16 mouse cellular contexts compared by ENCODE assay signal in genomic region chr10:115354553-115354952, GRCm38 (mm10). TPM values are rescaled to one million over a fixed set of nuclear protein-coding genes. Genes with fewer than 3 reads are reported as not detected.
A peak's percentile ranks its signal among the peaks of the same experiment; 100 is the strongest.
DNase-seq lines count a peak whose midpoint lies in the region; ATAC-seq lines count a peak whose summit lies in the region.
"Had no signal": no experiment of that assay in that cellular context is flagged by ENCODE, and none has a peak within 500 bp of the region (broad histone marks: within the 10 kb centered on the region; RNA-seq: fewer than 3 reads in every experiment).

No protein-coding gene starts in this region.

- H3K9ac ChIP-seq in intestine, embryonic 14.5 days (ENCODE audit: low read length), result no peak overlapping the region
- no peak overlapping the region for H3K9ac ChIP-seq in intestine, embryonic 15.5 days
- H3K9ac ChIP-seq: heart, embryonic 13.5 days; neural tube, embryonic 13.5 days had no signal

- H3K4me1 ChIP-seq in intestine, embryonic 14.5 days (replicated peaks; ENCODE audit: control insufficient read depth, insufficient read depth, low read length), result no peaks in the 10 kb centered on the region
- no peaks in the 10 kb centered on the region for H3K4me1 ChIP-seq in intestine, embryonic 15.5 days (replicated peaks)
- H3K4me1 ChIP-seq: heart, embryonic 13.5 days; neural tube, embryonic 13.5 days had no signal

- no peak overlapping the region for H3K27ac ChIP-seq in intestine, embryonic 14.5 days (ENCODE audit: low read depth)
- H3K27ac ChIP-seq in intestine, embryonic 15.5 days, result no peak overlapping the region
- H3K27ac ChIP-seq: heart, embryonic 13.5 days; hindbrain, postnatal 0 days; neural tube, embryonic 13.5 days had no signal

- ATAC-seq in intestine, embryonic 14.5 days (replicated peaks; ENCODE audit: low FRiP score, low TSS enrichment, low read depth), result no peak
- ATAC-seq in intestine, embryonic 15.5 days, result no peak
- ATAC-seq: hindbrain, postnatal 0 days; lung, postnatal 0 days had no signal

- H3K4me2 ChIP-seq in intestine, embryonic 14.5 days (ENCODE audit: low read length), result no peak overlapping the region
- H3K4me2 ChIP-seq in intestine, embryonic 15.5 days (replicated peaks), result no peak overlapping the region
- H3K4me2 ChIP-seq: heart, embryonic 13.5 days; neural tube, embryonic 13.5 days had no signal

- no peaks in the 10 kb centered on the region for H3K27me3 ChIP-seq in intestine, embryonic 14.5 days (replicated peaks; ENCODE audit: control insufficient read depth, insufficient read depth, low read length)
- H3K27me3 ChIP-seq in intestine, embryonic 15.5 days (replicated peaks), result no peaks in the 10 kb centered on the region
- H3K27me3 ChIP-seq: heart, embryonic 13.5 days; neural tube, embryonic 13.5 days had no signal

- H3K36me3 ChIP-seq in intestine, embryonic 14.5 days (ENCODE audit: control insufficient read depth, insufficient read depth, low read length), result peaks cover 7% of the 10 kb centered on the region; the same call in 1 of the 2 replicates
- no peaks in the 10 kb centered on the region for H3K36me3 ChIP-seq in intestine, embryonic 15.5 days

- peak; percentile 29 for DNase-seq in intestine, embryonic 14.5 days (ENCODE audit: low spot score)
- peak; percentile 27 for DNase-seq in 3134 (ENCODE audit: extremely low read depth, insufficient read length, low spot score)
- peak; percentile 53 for DNase-seq in ES-CJ7 (ENCODE audit: low read depth, low spot score)
- peak; percentile 26 for DNase-seq in adipocyte (ENCODE audit: low spot score)
- no peak for DNase-seq in gastrocnemius, postnatal 25 days
- DNase-seq in kidney, adult 18-20 months, result no peak
- DNase-seq: adrenal gland, adult 8-10 months; cerebellum, adult 11 months; cerebellum, postnatal 10 days; kidney, postnatal 10 days had no signal

- no peak overlapping the region for H3K4me3 ChIP-seq in intestine, embryonic 14.5 days (ENCODE audit: low read depth, low read length)
- H3K4me3 ChIP-seq in intestine, embryonic 15.5 days (replicated peaks), result no peak overlapping the region
- H3K4me3 ChIP-seq: heart, embryonic 13.5 days; neural tube, embryonic 13.5 days had no signal

- H3K9me3 ChIP-seq in intestine, embryonic 14.5 days (ENCODE audit: control insufficient read depth, low read length), result no peaks in the 10 kb centered on the region
- no peaks in the 10 kb centered on the region for H3K9me3 ChIP-seq in intestine, embryonic 15.5 days
- H3K9me3 ChIP-seq: G1E; heart, embryonic 13.5 days; neural tube, embryonic 13.5 days had no signal

- WGBS in intestine, embryonic 14.5 days, result 80% methylated on average over 6 of the region's 6 CpGs
- 89% methylated on average over 6 of the region's 6 CpGs for WGBS in intestine, embryonic 15.5 days

RNA-seq across cellular contexts. Expression of gene Tmem19, which starts 7.7 kb away (rescaled TPM):
- 26.5 and 33.2 TPM in 2 replicates for polyA plus RNA-seq in intestine, embryonic 14.5 days (2014; fragmentation: Nextera tagmentation; extraction: Ambion mirVana)
- polyA plus RNA-seq in intestine, embryonic 15.5 days (2015; fragmentation: Nextera tagmentation; extraction: Ambion mirVana), result 27.1 and 29.4 TPM in 2 replicates
- total RNA-seq in gastrocnemius, postnatal 25 days (2021), result 10 to 100 TPM in 1 of 2 experiments, 1 to 10 TPM in 1; 8.8 to 14.9 TPM

RNA-seq across cellular contexts. Expression of gene Thap2, which starts 29.7 kb away (rescaled TPM):
- 17.5 and 20.3 TPM in 2 replicates for polyA plus RNA-seq in intestine, embryonic 14.5 days (2014; fragmentation: Nextera tagmentation; extraction: Ambion mirVana)
- 20.5 and 22.2 TPM in 2 replicates for polyA plus RNA-seq in intestine, embryonic 15.5 days (2015; fragmentation: Nextera tagmentation; extraction: Ambion mirVana)
- total RNA-seq in gastrocnemius, postnatal 25 days (2021), result 1 to 10 TPM; 6.1 to 7.8 TPM

RNA-seq across cellular contexts. Expression of gene Zfc3h1, which starts 30.2 kb away (rescaled TPM):
- 24.5 and 25.3 TPM in 2 replicates for polyA plus RNA-seq in intestine, embryonic 14.5 days (2014; fragmentation: Nextera tagmentation; extraction: Ambion mirVana)
- 17.0 and 17.1 TPM in 2 replicates for polyA plus RNA-seq in intestine, embryonic 15.5 days (2015; fragmentation: Nextera tagmentation; extraction: Ambion mirVana)
- 10 to 100 TPM in 1 of 2 experiments, 1 to 10 TPM in 1; 9.4 to 11.0 TPM for total RNA-seq in gastrocnemius, postnatal 25 days (2021)

RNA-seq across cellular contexts. Expression of gene Rab21, which starts 39.2 kb away (rescaled TPM):
- 6.9 and 7.5 TPM in 2 replicates for polyA plus RNA-seq in intestine, embryonic 14.5 days (2014; fragmentation: Nextera tagmentation; extraction: Ambion mirVana)
- polyA plus RNA-seq in intestine, embryonic 15.5 days (2015; fragmentation: Nextera tagmentation; extraction: Ambion mirVana), result 5.5 and 8.1 TPM in 2 replicates
- total RNA-seq in gastrocnemius, postnatal 25 days (2021), result 10 to 100 TPM; 42.8 to 43.7 TPM

Comparison
In these comparisons a context has a peak if more than half of its experiments do, and no peak if none do; other contexts are left out.
1. DNase-seq: peak in intestine, embryonic 14.5 days (single experiment), 3134 (single experiment), ES-CJ7 (single experiment) and adipocyte (single experiment); none in gastrocnemius, postnatal 25 days (single experiment) and kidney, adult 18-20 months (single experiment).